Mouse (Mus musculus) WW6 (cell line): Measurements from ENCODE around the gene Cyyr1.

ENCODE experiments used
- DNase-seq: peaks from one replicate; pipeline ENCODE4 v3.0.0-alpha.2; 2013; ENCODE audit warnings: low read depth, low spot score

Cyyr1 gene

DNA sequence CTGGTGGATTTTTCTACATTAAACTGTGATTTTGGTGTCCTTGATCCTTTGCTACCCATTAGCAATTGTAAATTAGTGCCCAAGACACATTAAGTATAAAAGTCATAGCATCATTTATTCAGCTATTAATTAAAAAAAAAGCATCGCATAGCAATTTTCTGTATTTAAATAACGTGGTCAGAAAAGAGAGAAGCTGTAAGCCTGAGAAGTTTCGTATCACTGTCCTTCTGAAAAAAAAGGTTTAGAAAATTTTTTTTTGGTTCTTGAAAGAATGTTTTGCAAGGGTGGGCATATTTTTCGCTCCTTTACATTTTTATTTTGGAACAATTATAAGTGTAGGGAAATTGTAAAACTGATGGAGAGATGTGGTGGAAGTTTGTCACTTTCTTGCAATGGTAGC, 83.1 kb downstream of the Cyyr1 start:
- no peak for DNase-seq

GRCm38 (mm10) chr16:85455043-85455442, 98.2 kb downstream of the Cyyr1 start:
- DNase-seq: no peak

- no peak for DNase-seq
These were observed 106.9 kb downstream of the Cyyr1 start for GRCm38 (mm10) chr16:85446306-85446705.

DNA sequence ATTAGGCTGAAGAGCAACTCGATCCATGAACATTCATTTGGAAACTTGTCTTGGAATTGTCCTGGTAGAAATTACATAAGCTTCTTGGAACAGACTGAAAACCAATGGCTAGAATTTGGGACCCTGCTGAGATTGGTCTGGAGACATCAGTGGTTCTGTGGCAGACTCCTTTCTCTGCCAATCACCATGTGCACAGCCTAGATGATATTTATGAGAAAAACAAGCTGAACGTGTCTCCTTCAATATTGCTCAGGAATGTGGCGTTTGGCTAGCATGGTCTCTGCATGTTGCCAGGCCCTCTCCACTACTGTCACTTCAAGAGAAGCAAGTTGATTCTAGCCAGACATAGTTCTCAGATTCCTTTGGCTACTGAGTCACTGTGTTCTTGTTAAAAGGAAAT, 107.4 kb downstream of the Cyyr1 start:
- no peak for DNase-seq

DNA sequence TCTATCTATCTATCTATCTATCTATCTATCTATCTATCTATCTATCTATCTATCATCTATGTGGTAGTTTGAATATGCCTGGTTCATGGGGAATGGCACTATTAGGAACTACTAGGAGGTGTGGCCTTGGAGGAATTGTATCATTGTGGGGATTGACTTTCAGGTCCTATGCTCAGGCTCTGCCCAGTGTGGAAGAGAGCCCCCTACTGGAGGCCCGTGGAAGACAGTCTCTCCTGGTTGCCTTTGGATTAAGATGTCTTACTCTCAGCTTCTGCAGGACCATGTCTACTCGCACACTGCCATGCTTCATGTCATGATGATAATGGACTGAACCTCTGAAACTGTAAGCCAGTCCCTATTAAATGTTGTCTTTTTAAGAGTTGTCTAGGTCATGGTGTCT, 117.8 kb downstream of the Cyyr1 start:
- DNase-seq: no peak

DNA sequence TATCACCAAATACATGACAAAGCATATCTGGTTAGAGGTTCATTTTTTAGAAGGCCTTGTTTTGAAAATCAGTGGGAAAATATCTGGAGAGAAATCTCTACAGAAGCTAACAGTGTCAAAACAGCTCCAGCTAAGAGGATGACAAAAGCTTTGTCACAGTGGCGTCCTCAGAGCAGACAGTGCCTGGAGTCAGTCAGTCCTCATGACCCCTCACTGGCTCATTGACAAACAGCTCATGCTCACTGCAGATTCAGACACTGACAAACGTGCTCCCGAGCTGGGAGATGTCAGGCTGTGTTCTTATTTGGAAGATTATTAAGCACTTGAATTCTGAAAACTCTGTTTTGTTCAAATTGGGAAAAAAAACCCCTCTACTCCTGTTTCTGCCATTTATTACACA, 124.0 kb downstream of the Cyyr1 start:
- DNase-seq: no peak

DNA sequence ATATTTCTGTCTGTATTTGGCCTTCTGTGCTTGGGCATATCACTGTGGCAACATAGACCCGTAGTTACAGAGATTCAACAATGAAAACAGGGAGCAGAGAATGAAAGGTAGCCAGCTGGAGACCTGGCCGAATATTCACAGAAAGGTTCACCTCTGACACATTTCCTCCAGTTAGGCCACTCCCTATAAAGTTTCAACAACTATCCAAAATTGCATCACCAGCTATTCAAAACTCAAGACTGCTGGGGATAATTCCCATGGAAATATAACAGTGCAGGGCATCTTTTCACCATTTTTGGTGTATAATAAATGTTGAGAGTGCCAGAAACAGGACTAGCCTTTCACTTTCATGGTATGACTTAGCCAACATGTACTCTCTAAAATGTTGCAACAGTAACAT, 130.3 kb downstream of the Cyyr1 start:
- DNase-seq: no peak

- DNase-seq: no peak
These were observed 137.8 kb downstream of the Cyyr1 start for GRCm38 (mm10) chr16:85415415-85415814.

DNA sequence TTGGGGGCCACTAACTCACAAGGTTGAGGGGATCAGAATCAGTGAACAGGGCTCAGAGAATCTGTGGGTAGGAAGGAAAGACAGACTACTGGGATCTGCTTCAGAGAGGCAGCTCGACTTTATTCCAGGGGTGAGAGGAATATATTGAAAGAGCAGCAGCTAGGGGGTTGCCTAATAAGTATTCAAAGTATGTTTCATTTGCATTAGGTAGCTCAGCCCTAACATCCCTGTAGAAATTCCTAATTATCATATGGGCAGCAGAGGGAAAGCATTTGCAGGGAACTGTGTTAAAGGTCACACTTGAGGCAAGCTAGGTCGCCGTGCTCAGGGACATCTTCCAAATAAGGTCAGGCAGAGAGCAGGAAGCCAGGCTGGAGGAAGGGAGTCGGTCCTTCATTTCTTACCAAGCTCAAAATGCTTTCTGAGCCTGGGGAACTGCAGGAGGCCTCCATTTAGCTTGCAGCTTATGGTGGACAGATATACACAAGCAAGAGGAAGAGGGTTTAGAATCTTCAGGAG, 159.7 kb downstream of the Cyyr1 start:
- DNase-seq: no peak

DNA sequence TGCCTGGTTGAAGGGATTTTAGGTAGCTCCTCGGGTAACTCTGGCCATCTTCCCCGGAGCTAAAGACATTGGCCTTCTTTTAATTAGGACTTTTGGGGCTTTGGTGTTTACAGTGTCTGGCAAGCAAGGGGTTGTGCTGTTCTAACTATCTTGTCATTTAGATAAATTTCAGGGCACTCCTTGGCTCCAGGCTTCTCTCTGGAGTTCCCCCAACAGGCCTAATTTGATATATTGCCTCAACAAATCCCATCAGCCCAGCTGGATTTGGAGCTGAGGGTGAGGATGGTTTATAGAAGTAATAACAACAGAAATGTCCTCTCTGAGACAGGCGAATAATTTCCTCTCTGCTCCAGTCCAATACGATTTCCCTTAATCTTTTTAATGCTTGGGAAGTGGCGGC, 166.4 kb downstream of the Cyyr1 start:
- DNase-seq: no peak
